Mouse (Mus musculus) bone marrow, adult 2 months (tissue): ENCODE data around the gene Dennd6a.

Source experiments
- CTCF ChIP-seq: fragments of 200-500 bp; IDR thresholded peaks from 2 replicates; pipeline ENCODE4 v1.5.1; 2011; ENCODE audit warnings: low read length, control low read depth; ENCODE audit not compliant: control insufficient read depth, insufficient read depth
- POLR2A ChIP-seq: fragments of 200-500 bp; IDR thresholded peaks from 2 replicates; pipeline ENCODE4 v1.6.1; 2011; ENCODE audit warnings: low read depth, mild to moderate bottlenecking, control low read depth, low read length, borderline replicate concordance; ENCODE audit not compliant: control insufficient read depth

DNA sequence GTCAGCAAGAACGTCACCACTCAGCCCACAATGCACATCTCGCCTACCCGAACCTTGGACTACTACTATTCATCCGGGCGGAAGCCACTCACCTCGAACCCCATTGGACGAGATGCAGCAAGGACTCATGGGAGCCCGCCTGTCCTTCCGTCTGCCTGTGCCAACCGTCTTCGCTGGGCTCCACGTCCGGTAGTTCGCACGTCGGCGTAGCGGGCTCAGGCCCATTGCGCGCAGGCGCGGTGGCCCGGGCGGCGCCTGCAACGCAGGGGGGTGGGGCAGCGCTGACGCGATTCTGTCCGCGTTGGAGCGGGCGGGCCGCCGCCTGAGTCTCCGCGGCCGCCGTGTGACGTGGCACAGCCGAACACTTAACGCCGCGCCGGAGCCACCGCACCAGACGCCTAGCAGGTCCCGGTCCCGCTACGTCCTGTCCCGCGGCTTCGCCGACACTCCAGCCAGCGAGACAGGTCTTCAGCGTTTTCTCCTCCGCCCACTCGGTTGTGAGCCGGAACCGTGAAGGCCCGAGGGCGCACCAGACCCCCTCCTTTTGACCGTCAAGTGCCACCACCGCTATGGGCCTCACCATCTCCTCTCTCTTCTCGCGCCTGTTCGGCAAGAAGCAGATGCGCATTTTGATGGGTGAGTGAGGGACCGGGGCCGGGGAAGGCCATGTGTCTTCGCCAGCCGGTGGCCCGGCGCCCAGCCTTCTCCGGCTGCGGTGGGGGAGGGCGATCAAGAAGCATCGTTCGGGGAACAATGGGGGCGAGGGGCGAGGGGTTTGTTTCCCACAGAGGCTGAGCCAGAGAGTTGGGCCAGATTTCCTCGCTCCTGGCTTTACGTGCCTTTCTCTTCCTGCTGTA lies 64.4 kb downstream of the Dennd6a start, which contains the start of gene Arf4:
- TF ChIP-seq CTCF (no peak), POLR2A (peak; percentile 87)
